Mouse (Mus musculus) ES-E14 (cell line): ENCODE results near the gene Zfp664.

Experiments
- CHD2 ChIP-seq: IDR thresholded peaks from 2 replicates; pipeline ENCODE4 v1.6.1; 2014; ENCODE audit warnings: mild to moderate bottlenecking, low read depth, low read length, inconsistent platforms
- HCFC1 ChIP-seq: IDR thresholded peaks from 2 replicates; pipeline ENCODE4 v1.6.1; 2012; ENCODE audit warnings: low read length, inconsistent platforms, borderline replicate concordance; ENCODE audit not compliant: insufficient read depth
- MAFK ChIP-seq: IDR thresholded peaks from 2 replicates; pipeline ENCODE4 v1.6.1; 2014; ENCODE audit warnings: mild to moderate bottlenecking, low read depth, low read length, inconsistent platforms; ENCODE audit not compliant: insufficient read depth
- ZC3H11A ChIP-seq: IDR thresholded peaks from 2 replicates; pipeline ENCODE4 v1.6.1; 2012; ENCODE audit warnings: low read depth, mild to moderate bottlenecking, inconsistent platforms, low read length, borderline replicate concordance
- ZNF384 ChIP-seq: IDR thresholded peaks from 2 replicates; pipeline ENCODE4 v1.6.1; 2012; ENCODE audit warnings: low read depth, low read length, inconsistent platforms

DNA sequence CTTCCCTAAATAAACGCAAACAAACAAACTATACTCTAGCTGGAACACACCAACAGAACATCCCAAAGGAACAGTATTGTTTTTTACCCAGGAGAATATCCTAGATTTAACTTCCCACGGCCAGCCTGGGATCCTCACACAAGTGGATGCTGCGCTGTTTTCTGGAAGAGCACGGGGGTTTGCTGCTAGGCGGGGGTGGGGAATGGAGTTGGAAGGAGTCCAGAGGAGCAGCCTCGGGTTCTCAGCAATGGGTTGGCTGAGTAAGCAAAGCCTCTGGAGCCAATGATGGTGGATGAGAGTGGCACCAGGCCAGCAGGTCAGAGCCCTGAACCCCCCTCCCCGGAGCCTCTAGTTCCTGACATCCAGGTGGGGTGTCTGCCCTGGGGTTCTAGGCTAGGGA, 72.1 kb downstream of the Zfp664 start:
- TF ChIP-seq HCFC1 = no peak
- no peak for TF ChIP-seq ZC3H11A
- TF ChIP-seq CHD2 = no peak
- TF ChIP-seq MAFK = no peak
- no peak for TF ChIP-seq ZNF384
